Mouse (Mus musculus) left cerebral cortex, adult 18-20 months (tissue): Measurements from ENCODE around the gene Map1b. TPM values are rescaled to one million over a fixed set of nuclear protein-coding genes. Genes with fewer than 3 reads are reported as not detected.
A peak's percentile ranks its signal among the peaks of the same experiment; 100 is the strongest.

Experiments used
- DNase-seq, 2 experiments: peaks; one replicate each; pipeline ENCODE4 v3.0.0; 2021 to 2022; ENCODE audit warnings: low spot score in 2 of 2, mixed read lengths in 1 of 2
- total RNA-seq, 2 experiments: library from RNA; stranded (reverse); gene quantifications; 2 replicates each; pipeline ENCODE4 v1.2.3; 2021

Map1b gene
- total RNA-seq, 2 experiments from 2014 or later = 597 to 612 TPM

- DNase-seq = no peak
Observed at GRCm38 (mm10) chr13:99537908-99538513, 21.7 kb upstream of the Map1b start.

GRCm38 (mm10) chr13:99528456-99528855 lies 12.1 kb upstream of the Map1b start:
- peak; percentile 22 to 29 for DNase-seq

- DNase-seq = no peak
Observed at GRCm38 (mm10) chr13:99527936-99528335, 11.6 kb upstream of the Map1b start.

- DNase-seq = no peak
Observed at GRCm38 (mm10) chr13:99525491-99525890, 9.2 kb upstream of the Map1b start.

GRCm38 (mm10) chr13:99517836-99518235 lies 1.5 kb upstream of the Map1b start:
- DNase-seq = no peak

- DNase-seq = peak in 1 of 2 experiments; percentile 36
Observed at GRCm38 (mm10) chr13:99515736-99516447, 448 bp downstream of the Map1b start.

GRCm38 (mm10) chr13:99514917-99515591 lies 1.3 kb downstream of the Map1b start:
- DNase-seq = peak; percentile 73 to 78

- no peak for DNase-seq
Observed at GRCm38 (mm10) chr13:99513990-99514389, 2.4 kb downstream of the Map1b start.

- DNase-seq = peak; percentile 49 to 57
Observed at GRCm38 (mm10) chr13:99513138-99513537, 3.2 kb downstream of the Map1b start.

- no peak for DNase-seq
Observed at GRCm38 (mm10) chr13:99509896-99510295, 6.4 kb downstream of the Map1b start.

GRCm38 (mm10) chr13:99506580-99506962 lies 9.8 kb downstream of the Map1b start:
- DNase-seq = no peak

GRCm38 (mm10) chr13:99505826-99506579 lies 10.3 kb downstream of the Map1b start:
- DNase-seq = no peak

- no peak for DNase-seq
Observed at GRCm38 (mm10) chr13:99503370-99503979, 12.9 kb downstream of the Map1b start.

GRCm38 (mm10) chr13:99502911-99503310 lies 13.4 kb downstream of the Map1b start:
- no peak for DNase-seq

GRCm38 (mm10) chr13:99502126-99502744 lies 14.1 kb downstream of the Map1b start:
- DNase-seq = no peak

GRCm38 (mm10) chr13:99501393-99501792 lies 14.9 kb downstream of the Map1b start:
- no peak for DNase-seq

- DNase-seq = no peak
Observed at GRCm38 (mm10) chr13:99500609-99501008, 15.7 kb downstream of the Map1b start.

- DNase-seq = no peak
Observed at GRCm38 (mm10) chr13:99499764-99500163, 16.6 kb downstream of the Map1b start.

- no peak for DNase-seq
Observed at GRCm38 (mm10) chr13:99496106-99496505, 20.2 kb downstream of the Map1b start.

GRCm38 (mm10) chr13:99494416-99494815 lies 21.9 kb downstream of the Map1b start:
- DNase-seq = no peak
